Mouse (Mus musculus): ENCODE results near the gene Nr1h3. TPM values are rescaled to one million over a fixed set of nuclear protein-coding genes. Genes with fewer than 3 reads are reported as not detected.

The Nr1h3 gene
- polyA plus RNA-seq, 1 experiment: 126 TPM

DNA sequence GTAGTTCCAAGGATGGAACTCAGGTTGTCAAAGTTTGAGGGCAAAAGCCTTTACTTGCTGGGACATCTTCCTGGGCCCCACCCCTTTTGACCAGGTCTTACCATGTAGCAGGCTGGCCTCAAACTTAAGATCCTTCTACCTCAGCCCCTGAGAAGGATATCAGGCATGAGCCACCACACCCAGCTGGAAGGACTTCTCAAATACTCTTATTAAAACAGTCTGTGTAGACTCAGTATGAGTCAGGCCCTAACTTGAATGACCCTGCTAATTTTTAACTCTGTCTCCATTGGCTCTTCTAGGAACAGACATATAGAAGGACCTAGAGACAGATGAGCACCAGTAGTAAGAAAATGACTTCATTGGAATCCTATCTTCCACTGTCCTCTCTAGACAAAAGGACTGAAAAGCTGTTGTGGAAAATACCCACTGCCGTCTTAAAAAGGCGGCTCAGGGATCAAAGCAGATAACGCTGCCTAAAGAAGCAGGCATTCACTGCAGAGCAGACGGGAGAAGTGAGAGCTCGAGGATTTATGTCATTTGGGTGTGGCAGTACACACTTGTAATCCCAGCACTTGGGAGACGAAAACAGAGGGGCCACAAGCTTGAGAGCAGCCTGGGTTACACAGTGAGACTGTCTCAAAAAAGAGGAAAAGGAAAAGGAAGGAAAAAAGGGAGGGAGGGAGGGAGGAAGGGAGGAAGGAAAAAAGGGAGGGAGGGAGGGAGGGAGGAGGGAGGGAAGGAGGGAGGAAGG is 45.5 kb downstream of the Nr1h3 start:
- Histone ChIP-seq H3K4me1 (ENCODE audit: control insufficient read depth, insufficient read depth, insufficient read length, low read length) (peaks cover 4% of the 10 kb centered on the region; the same call in 1 of the 2 replicates), H3K4me3 (ENCODE audit: low read depth, low read length) (no peak overlapping the region), H3K27ac (ENCODE audit: insufficient read depth, low read depth, low read length) (no peak overlapping the region), H3K36me3 (ENCODE audit: control insufficient read depth, insufficient read depth, low read length) (peaks cover 65% of the 10 kb centered on the region), H3K27me3 (ENCODE audit: control insufficient read depth, insufficient read depth, low read length) (no peaks in the 10 kb centered on the region)
- TF ChIP-seq CTCF (IDR thresholded peaks at IDR 0.05; ENCODE audit: extremely low read depth, insufficient read length, insufficient replicate concordance, low read depth, low read length) (no peak), POLR2A (IDR thresholded peaks at IDR 0.05; ENCODE audit: low read depth, low read length) (no peak)
- WGBS: 66% methylated on average over 6 of the region's 6 CpGs

- Histone ChIP-seq H3K4me3 (ENCODE audit: low read depth, low read length) (no peak overlapping the region), H3K27ac (ENCODE audit: insufficient read depth, low read depth, low read length) (no peak overlapping the region), H3K36me3 (ENCODE audit: control insufficient read depth, insufficient read depth, low read length) (peaks cover 56% of the 10 kb centered on the region), H3K4me1 (ENCODE audit: control insufficient read depth, insufficient read depth, insufficient read length, low read length) (peaks cover 4% of the 10 kb centered on the region; the same call in 1 of the 2 replicates), H3K27me3 (ENCODE audit: control insufficient read depth, insufficient read depth, low read length) (no peaks in the 10 kb centered on the region)
- 93% methylated on average over 3 of the region's 3 CpGs for WGBS
- no peak for TF ChIP-seq POLR2A (IDR thresholded peaks at IDR 0.05; ENCODE audit: low read depth, low read length)
- no peak for TF ChIP-seq CTCF (IDR thresholded peaks at IDR 0.05; ENCODE audit: extremely low read depth, insufficient read length, insufficient replicate concordance, low read depth, low read length)
These were observed 48.5 kb downstream of the Nr1h3 start for GRCm38 (mm10) chr2:91154091-91154490.

GRCm38 (mm10) chr2:91152885-91153377 is 49.7 kb downstream of the Nr1h3 start:
- Histone ChIP-seq H3K4me1 (ENCODE audit: control insufficient read depth, insufficient read depth, insufficient read length, low read length) (peaks cover 4% of the 10 kb centered on the region; the same call in 1 of the 2 replicates), H3K27ac (ENCODE audit: insufficient read depth, low read depth, low read length) (no peak overlapping the region), H3K27me3 (ENCODE audit: control insufficient read depth, insufficient read depth, low read length) (no peaks in the 10 kb centered on the region), H3K4me3 (ENCODE audit: low read depth, low read length) (no peak overlapping the region), H3K36me3 (ENCODE audit: control insufficient read depth, insufficient read depth, low read length) (peaks cover 54% of the 10 kb centered on the region)
- 44% methylated on average over 3 of the region's 3 CpGs for WGBS
- TF ChIP-seq POLR2A (IDR thresholded peaks at IDR 0.05; ENCODE audit: low read depth, low read length): no peak
- TF ChIP-seq CTCF (IDR thresholded peaks at IDR 0.05; ENCODE audit: extremely low read depth, insufficient read length, insufficient replicate concordance, low read depth, low read length): no peak

DNA sequence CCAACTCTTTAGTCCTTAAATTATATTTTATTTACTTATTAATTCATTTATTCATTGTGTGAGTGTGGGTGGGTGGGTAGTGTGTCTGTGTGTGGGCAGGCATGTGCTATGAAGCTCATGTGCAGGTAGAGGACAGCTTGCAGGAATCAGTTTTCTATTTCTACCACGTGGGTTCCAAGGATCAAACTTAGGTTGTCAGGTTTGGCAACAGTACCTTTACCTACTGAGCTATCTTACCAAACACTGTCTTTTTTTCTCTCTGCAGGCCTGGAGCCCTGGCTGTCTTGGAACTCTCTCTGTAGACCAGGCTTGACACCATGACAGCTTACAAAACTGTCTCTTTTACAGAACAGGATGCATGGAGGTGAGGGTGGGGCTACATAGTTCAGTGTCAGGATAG is 51.3 kb downstream of the Nr1h3 start:
- TF ChIP-seq CTCF (IDR thresholded peaks at IDR 0.05; ENCODE audit: extremely low read depth, insufficient read length, insufficient replicate concordance, low read depth, low read length): no peak
- TF ChIP-seq POLR2A (IDR thresholded peaks at IDR 0.05; ENCODE audit: low read depth, low read length): no peak
- 85% methylated on average over 1 of the region's 1 CpGs for WGBS
- Histone ChIP-seq H3K27me3 (ENCODE audit: control insufficient read depth, insufficient read depth, low read length) (no peaks in the 10 kb centered on the region), H3K36me3 (ENCODE audit: control insufficient read depth, insufficient read depth, low read length) (peaks cover 48% of the 10 kb centered on the region), H3K4me1 (ENCODE audit: control insufficient read depth, insufficient read depth, insufficient read length, low read length) (peaks cover 4% of the 10 kb centered on the region; the same call in 1 of the 2 replicates), H3K27ac (ENCODE audit: insufficient read depth, low read depth, low read length) (no peak overlapping the region), H3K4me3 (ENCODE audit: low read depth, low read length) (no peak overlapping the region)

DNA sequence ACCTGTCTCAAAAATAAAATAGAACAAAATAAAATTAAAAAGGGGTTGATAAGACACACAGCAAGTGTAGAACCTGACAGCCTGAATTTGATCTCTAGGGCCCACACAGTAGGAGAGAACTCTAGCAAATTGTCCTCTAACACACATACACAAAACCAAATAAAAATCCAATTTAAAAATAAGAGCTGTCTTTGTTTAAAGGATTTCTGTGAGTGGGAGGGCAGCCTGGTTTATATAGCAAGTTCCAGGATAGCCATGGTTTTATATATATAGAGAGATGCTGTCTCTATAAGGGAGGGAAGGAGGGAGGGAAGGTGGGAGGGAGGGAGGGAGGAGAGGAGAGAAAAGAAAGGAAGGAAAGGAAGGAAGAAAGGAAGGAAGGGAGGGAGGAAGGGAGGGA is 54.5 kb downstream of the Nr1h3 start:
- peaks cover 3% of the 10 kb centered on the region; the same call in 1 of the 2 replicates for H3K4me1 ChIP-seq (ENCODE audit: control insufficient read depth, insufficient read depth, insufficient read length, low read length)
- no peak overlapping the region for H3K27ac ChIP-seq (ENCODE audit: insufficient read depth, low read depth, low read length)
- TF ChIP-seq CTCF (IDR thresholded peaks at IDR 0.05; ENCODE audit: extremely low read depth, insufficient read length, insufficient replicate concordance, low read depth, low read length) (no peak), POLR2A (IDR thresholded peaks at IDR 0.05; ENCODE audit: low read depth, low read length) (no peak)
- no peaks in the 10 kb centered on the region for H3K27me3 ChIP-seq (ENCODE audit: control insufficient read depth, insufficient read depth, low read length)
- peaks cover 44% of the 10 kb centered on the region for H3K36me3 ChIP-seq (ENCODE audit: control insufficient read depth, insufficient read depth, low read length)
- no peak overlapping the region for H3K4me3 ChIP-seq (ENCODE audit: low read depth, low read length)

GRCm38 (mm10) chr2:91143401-91143800 is 59.2 kb downstream of the Nr1h3 start:
- TF ChIP-seq CTCF (IDR thresholded peaks at IDR 0.05; ENCODE audit: extremely low read depth, insufficient read length, insufficient replicate concordance, low read depth, low read length): no peak
- TF ChIP-seq POLR2A (IDR thresholded peaks at IDR 0.05; ENCODE audit: low read depth, low read length): no peak
- Histone ChIP-seq H3K4me1 (ENCODE audit: control insufficient read depth, insufficient read depth, insufficient read length, low read length) (no peaks in the 10 kb centered on the region), H3K36me3 (ENCODE audit: control insufficient read depth, insufficient read depth, low read length) (peaks cover 54% of the 10 kb centered on the region), H3K27me3 (ENCODE audit: control insufficient read depth, insufficient read depth, low read length) (no peaks in the 10 kb centered on the region), H3K27ac (ENCODE audit: insufficient read depth, low read depth, low read length) (no peak overlapping the region), H3K4me3 (ENCODE audit: low read depth, low read length) (no peak overlapping the region)
- 97% methylated on average over 11 of the region's 11 CpGs for WGBS

DNA sequence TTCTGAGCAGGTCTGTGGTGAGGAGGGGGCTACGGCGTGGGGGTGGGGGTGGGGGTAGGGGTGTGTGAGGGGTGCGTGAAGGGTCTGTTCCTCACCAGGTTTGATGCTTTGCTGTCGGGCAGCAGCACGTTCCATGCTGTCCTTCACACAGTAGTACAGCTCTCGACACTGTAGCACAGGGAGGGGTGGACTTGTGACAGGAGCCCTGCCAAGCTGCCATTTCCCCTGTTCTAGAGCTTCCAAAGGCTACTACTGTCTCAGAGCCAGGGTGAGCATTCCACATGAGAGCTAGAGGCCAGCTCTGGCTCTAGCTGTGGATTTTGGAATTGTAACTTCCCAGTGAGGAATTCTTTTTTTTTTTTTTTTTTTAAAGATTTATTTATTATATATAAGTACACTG is 59.7 kb downstream of the Nr1h3 start:
- TF ChIP-seq POLR2A (IDR thresholded peaks at IDR 0.05; ENCODE audit: low read depth, low read length): no peak
- no peak for TF ChIP-seq CTCF (IDR thresholded peaks at IDR 0.05; ENCODE audit: extremely low read depth, insufficient read length, insufficient replicate concordance, low read depth, low read length)
- 90% methylated on average over 6 of the region's 6 CpGs for WGBS
- Histone ChIP-seq H3K4me3 (ENCODE audit: low read depth, low read length) (no peak overlapping the region), H3K27me3 (ENCODE audit: control insufficient read depth, insufficient read depth, low read length) (no peaks in the 10 kb centered on the region), H3K36me3 (ENCODE audit: control insufficient read depth, insufficient read depth, low read length) (peaks cover 58% of the 10 kb centered on the region), H3K27ac (ENCODE audit: insufficient read depth, low read depth, low read length) (no peak overlapping the region), H3K4me1 (ENCODE audit: control insufficient read depth, insufficient read depth, insufficient read length, low read length) (no peaks in the 10 kb centered on the region)

All from small intestine, adult 2 months (tissue).